Mouse (Mus musculus) neural tube, embryonic 12.5 days (tissue): ENCODE data around the gene H2-DMb1. TPM values are rescaled to one million over a fixed set of nuclear protein-coding genes. Genes with fewer than 3 reads are reported as not detected.

Experiments used
- ATAC-seq: fragments of 200-750 bp; cut with Nextera tagmentation; 2 replicates; pipeline ENCODE4 v1.8.0; 2017; ENCODE audit warnings: low read depth, mild to moderate bottlenecking, moderate TSS enrichment, moderate library complexity; ENCODE audit not compliant: low FRiP score
- H3K27ac ChIP-seq: fragments of 300-500 bp; sonication (generic); 2 replicates; pipeline ENCODE4 v1.5.1; 2016
- H3K27me3 ChIP-seq: fragments of 300-500 bp; sonication (generic); replicated peaks from 2 replicates; pipeline ENCODE4 v1.6.1; 2016; ENCODE audit warnings: mild to moderate bottlenecking
- H3K36me3 ChIP-seq: fragments of 300-500 bp; sonication (generic); 2 replicates; pipeline ENCODE4 v1.6.1; 2016; ENCODE audit warnings: mild to moderate bottlenecking
- H3K4me1 ChIP-seq: fragments of 300-500 bp; sonication (generic); 2 replicates; pipeline ENCODE4 v1.6.1; 2016
- H3K4me2 ChIP-seq: fragments of 300-500 bp; sonication (generic); replicated peaks from 2 replicates; pipeline ENCODE4 v1.6.1; 2016; ENCODE audit warnings: mild to moderate bottlenecking
- H3K4me3 ChIP-seq: fragments of 300-500 bp; sonication (generic); 2 replicates; pipeline ENCODE4 v1.5.1; 2016
- H3K9ac ChIP-seq: fragments of 300-500 bp; sonication (generic); 2 replicates; pipeline ENCODE4 v1.6.1; 2016; ENCODE audit warnings: mild to moderate bottlenecking
- H3K9me3 ChIP-seq: fragments of 300-500 bp; sonication (generic); 2 replicates; pipeline ENCODE4 v1.6.1; 2016; ENCODE audit warnings: mild to moderate bottlenecking
- WGBS: fragments of 180-500 bp; shearing (Covaris S2); methylation state at CpG from one replicate; pipeline ENCODE4 v1.1.7; 2016; 5-methylcytosine and 5-hydroxymethylcytosine counted together
- polyA plus RNA-seq: library from polyadenylated mRNA; unstranded; fragments of >200 nt; fragmentation: Nextera tagmentation; extraction: Ambion mirVana; gene quantifications from 2 replicates; pipeline ENCODE4 v1.2.1, GENCODE M21; 2016

The H2-DMb1 gene
- polyA plus RNA-seq, 1 experiment from 2014 or later = 0.23 TPM

- no peak overlapping the region for H3K27ac ChIP-seq
- H3K4me3 ChIP-seq = no peak overlapping the region
- H3K27me3 ChIP-seq = no peaks in the 10 kb centered on the region; the same call in 1 of the 2 replicates
- WGBS = 2% methylated on average over 2 of the region's 2 CpGs
- H3K9me3 ChIP-seq = no peaks in the 10 kb centered on the region
- no peak overlapping the region for H3K9ac ChIP-seq
- no peaks in the 10 kb centered on the region for H3K36me3 ChIP-seq
- H3K4me1 ChIP-seq = no peaks in the 10 kb centered on the region
- ATAC-seq = no peak
- H3K4me2 ChIP-seq = no peak overlapping the region
Observed at GRCm38 (mm10) chr17:34169279-34169678, 16.4 kb downstream of the H2-DMb1 start.

DNA sequence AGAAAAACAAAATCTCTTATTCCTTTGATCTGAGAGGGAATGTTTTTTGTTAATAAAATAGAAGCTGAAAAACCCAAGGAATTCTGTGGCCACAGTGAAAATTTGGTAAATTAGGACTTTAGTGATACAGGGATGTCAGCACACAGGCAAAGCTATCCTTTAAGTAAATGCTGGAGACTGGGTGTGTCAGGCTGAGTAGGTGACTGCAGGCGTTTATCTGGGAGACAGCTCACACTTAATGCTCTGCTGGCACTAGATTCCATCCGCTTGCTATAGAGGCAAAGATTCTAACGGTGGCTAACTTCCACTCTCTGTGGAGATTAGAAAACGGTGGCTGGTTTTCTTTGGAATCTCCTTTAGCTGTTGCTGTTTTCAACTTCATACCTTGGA, 17.6 kb downstream of the H2-DMb1 start:
- no peaks in the 10 kb centered on the region for H3K27me3 ChIP-seq
- H3K4me3 ChIP-seq = no peak overlapping the region
- no peak overlapping the region for H3K27ac ChIP-seq
- no peaks in the 10 kb centered on the region for H3K9me3 ChIP-seq
- no peaks in the 10 kb centered on the region for H3K4me1 ChIP-seq
- H3K36me3 ChIP-seq = no peaks in the 10 kb centered on the region
- ATAC-seq = no peak
- no peak overlapping the region for H3K9ac ChIP-seq
- no peak overlapping the region for H3K4me2 ChIP-seq
- WGBS = 34% methylated on average over 4 of the region's 4 CpGs

DNA sequence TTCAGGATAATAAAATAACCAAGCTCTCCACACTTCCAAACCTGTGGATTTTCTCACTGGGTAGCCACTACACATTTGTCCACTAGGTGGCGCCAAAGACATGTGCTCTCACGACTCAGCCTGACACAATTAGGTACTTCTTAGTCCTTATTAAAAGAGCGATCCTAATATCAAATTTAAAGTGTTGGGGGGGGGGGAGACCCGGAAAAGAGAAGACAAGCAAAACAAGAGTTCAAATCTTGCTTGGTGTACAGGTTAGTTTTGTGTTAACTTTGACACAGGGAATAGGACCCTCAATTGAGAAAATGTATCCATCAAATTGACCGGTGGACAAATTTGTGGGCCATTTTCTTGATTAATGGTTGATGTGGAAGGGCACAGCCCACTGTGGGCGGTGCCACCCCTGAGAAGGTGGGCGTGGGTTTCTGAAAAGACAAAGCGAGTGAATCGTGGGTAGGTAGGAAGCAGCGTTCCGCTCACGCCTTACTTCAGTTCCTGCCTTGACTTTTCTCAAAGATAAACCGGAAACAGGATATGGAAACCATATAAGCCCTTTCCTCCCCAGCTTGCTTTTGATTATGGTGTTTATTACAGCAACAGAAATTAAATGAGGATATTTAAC, 18.1 kb downstream of the H2-DMb1 start:
- H3K27me3 ChIP-seq = no peaks in the 10 kb centered on the region
- H3K36me3 ChIP-seq = no peaks in the 10 kb centered on the region
- no peak overlapping the region for H3K9ac ChIP-seq
- WGBS = 44% methylated on average over 13 of the region's 13 CpGs
- no peak overlapping the region for H3K4me3 ChIP-seq
- H3K9me3 ChIP-seq = no peaks in the 10 kb centered on the region
- no peak overlapping the region for H3K27ac ChIP-seq
- H3K4me2 ChIP-seq = no peak overlapping the region
- H3K4me1 ChIP-seq = no peaks in the 10 kb centered on the region
- no peak for ATAC-seq

DNA sequence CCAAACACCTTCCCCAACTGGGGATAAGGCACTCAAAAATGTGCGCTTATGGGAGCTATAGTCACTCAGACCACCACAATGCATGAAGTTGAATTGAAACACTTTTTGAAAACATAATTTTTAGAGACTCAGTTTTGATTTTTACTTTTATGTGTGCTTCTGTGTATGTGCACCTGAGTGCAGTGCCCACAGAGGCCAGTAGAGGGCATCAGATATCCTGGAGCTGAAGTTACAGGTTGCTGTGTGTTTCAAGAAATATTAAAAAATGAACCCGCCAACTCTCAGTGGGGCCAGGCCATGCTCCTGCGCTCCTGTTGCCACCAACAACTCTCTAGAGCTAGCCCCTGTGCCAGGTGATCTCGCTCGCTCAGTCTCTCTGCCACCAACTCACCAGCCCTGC, 19.7 kb downstream of the H2-DMb1 start:
- no peak overlapping the region for H3K9ac ChIP-seq
- ATAC-seq = no peak
- no peaks in the 10 kb centered on the region for H3K4me1 ChIP-seq
- peaks cover 7% of the 10 kb centered on the region; the same call in 1 of the 2 replicates for H3K9me3 ChIP-seq
- no peaks in the 10 kb centered on the region for H3K27me3 ChIP-seq
- H3K4me3 ChIP-seq = no peak overlapping the region
- H3K4me2 ChIP-seq = no peak overlapping the region
- no peak overlapping the region for H3K27ac ChIP-seq
- WGBS = 94% methylated on average over 5 of the region's 5 CpGs
- H3K36me3 ChIP-seq = no peaks in the 10 kb centered on the region

DNA sequence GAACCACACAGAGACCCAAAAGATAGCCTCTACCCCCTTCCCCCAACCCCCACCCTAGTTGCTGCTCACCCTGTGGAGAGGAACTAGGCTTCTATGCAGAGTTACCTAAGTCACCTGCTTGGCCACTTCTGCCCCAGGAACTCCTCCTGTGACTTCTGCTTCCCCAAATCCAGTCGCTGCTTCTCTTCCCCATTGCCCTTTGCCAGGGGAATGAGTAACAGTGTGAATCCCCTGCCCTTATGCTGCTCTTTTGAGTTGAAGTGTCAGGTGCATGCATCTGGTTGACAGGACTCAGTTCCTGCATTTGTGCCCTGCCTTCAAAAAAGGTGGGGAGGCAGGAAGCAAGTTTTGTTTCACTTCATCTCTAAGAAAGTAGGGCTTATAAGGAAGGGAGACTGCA, 21.2 kb downstream of the H2-DMb1 start:
- Histone ChIP-seq H3K9me3 (peaks cover 7% of the 10 kb centered on the region; the same call in 1 of the 2 replicates), H3K36me3 (no peaks in the 10 kb centered on the region), H3K27me3 (no peaks in the 10 kb centered on the region), H3K4me1 (no peaks in the 10 kb centered on the region), H3K27ac (no peak overlapping the region), H3K9ac (no peak overlapping the region), H3K4me2 (no peak overlapping the region), H3K4me3 (no peak overlapping the region)
- WGBS = 73% methylated on average over 1 of the region's 1 CpGs
- ATAC-seq = no peak

- ATAC-seq = no peak
- Histone ChIP-seq H3K27ac (no peak overlapping the region), H3K36me3 (no peaks in the 10 kb centered on the region), H3K4me1 (no peaks in the 10 kb centered on the region), H3K4me3 (no peak overlapping the region), H3K9ac (no peak overlapping the region), H3K4me2 (no peak overlapping the region), H3K27me3 (no peaks in the 10 kb centered on the region), H3K9me3 (peaks cover 7% of the 10 kb centered on the region; the same call in 1 of the 2 replicates)
- 71% methylated on average over 4 of the region's 4 CpGs for WGBS
Observed at GRCm38 (mm10) chr17:34177179-34177578, 24.3 kb downstream of the H2-DMb1 start.

GRCm38 (mm10) chr17:34179019-34179418, 26.1 kb downstream of the H2-DMb1 start:
- Histone ChIP-seq H3K27me3 (peaks cover 4% of the 10 kb centered on the region), H3K9ac (no peak overlapping the region), H3K4me3 (no peak overlapping the region), H3K27ac (no peak overlapping the region), H3K4me2 (no peak overlapping the region), H3K36me3 (no peaks in the 10 kb centered on the region), H3K9me3 (peaks cover 7% of the 10 kb centered on the region; the same call in 1 of the 2 replicates), H3K4me1 (no peaks in the 10 kb centered on the region)
- no peak for ATAC-seq
- whole genome bisulfite sequencing = 71% methylated on average over 6 of the region's 6 CpGs

DNA sequence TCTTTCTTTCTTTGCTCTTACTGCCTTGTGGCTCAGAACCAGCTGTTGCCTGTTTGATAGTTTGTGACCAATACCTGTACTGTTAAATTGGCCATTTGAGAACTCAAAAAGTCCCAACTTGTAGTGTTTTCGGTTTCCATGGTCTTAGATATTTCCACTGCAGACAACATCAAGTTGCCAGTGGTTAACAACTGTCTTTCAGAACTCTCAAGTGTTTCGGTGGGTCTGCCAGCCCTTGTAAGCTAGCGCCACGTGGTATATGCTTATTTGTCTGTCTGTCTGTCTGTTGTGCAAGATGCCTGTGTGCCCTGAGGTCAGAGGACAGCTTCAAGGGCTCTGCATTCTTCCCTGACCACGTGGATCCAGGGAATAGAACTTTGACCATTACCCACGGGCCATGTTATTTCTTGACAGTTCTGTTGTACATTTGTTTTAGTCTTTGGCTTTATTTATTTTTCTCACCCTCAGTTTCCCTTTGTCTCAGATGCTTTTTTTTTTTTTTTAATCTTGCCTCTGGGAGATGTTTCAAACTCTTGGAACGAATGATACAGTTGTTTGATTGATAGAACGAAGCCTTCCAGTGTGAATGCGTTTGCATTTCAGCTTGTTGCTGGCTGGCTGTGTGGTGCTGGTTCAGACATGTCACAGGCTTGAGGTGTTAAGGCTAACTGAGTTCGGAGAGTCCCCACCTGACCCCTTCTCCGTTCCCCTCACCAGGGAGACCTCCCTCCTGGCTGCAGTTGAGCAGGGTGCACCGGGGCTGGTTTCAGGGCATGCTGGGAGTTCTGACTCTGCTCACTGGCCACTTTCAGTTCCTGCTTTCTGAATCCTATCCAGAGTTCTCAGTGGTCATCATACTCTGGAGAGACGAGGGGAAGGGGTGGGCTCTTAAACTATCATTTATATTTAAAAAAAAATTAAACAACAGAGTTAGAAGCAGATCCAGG, 27.3 kb downstream of the H2-DMb1 start:
- Histone ChIP-seq H3K4me2 (no peak overlapping the region), H3K27ac (no peak overlapping the region), H3K4me1 (no peaks in the 10 kb centered on the region), H3K9me3 (peaks cover 7% of the 10 kb centered on the region; the same call in 1 of the 2 replicates), H3K27me3 (peaks cover 7% of the 10 kb centered on the region), H3K4me3 (no peak overlapping the region), H3K9ac (no peak overlapping the region), H3K36me3 (no peaks in the 10 kb centered on the region)
- ATAC-seq = no peak
- WGBS = 75% methylated on average over 13 of the region's 13 CpGs

GRCm38 (mm10) chr17:34183564-34184219, 30.8 kb downstream of the H2-DMb1 start:
- peaks cover 39% of the 10 kb centered on the region for H3K27me3 ChIP-seq
- H3K4me1 ChIP-seq = peaks cover 15% of the 10 kb centered on the region
- H3K4me3 ChIP-seq = no peak overlapping the region
- no peak overlapping the region for H3K4me2 ChIP-seq
- ATAC-seq = no peak
- H3K9me3 ChIP-seq = no peaks in the 10 kb centered on the region
- H3K9ac ChIP-seq = no peak overlapping the region
- no peaks in the 10 kb centered on the region for H3K36me3 ChIP-seq
- no peak overlapping the region for H3K27ac ChIP-seq
- 81% methylated on average over 15 of the region's 15 CpGs for WGBS

GRCm38 (mm10) chr17:34185526-34185925, 32.7 kb downstream of the H2-DMb1 start:
- Histone ChIP-seq H3K4me2 (no peak overlapping the region), H3K9me3 (no peaks in the 10 kb centered on the region), H3K4me3 (no peak overlapping the region), H3K27ac (no peak overlapping the region), H3K4me1 (peaks cover 15% of the 10 kb centered on the region), H3K36me3 (no peaks in the 10 kb centered on the region), H3K9ac (no peak overlapping the region), H3K27me3 (peaks cover 55% of the 10 kb centered on the region)
- no peak for ATAC-seq
- WGBS = 89% methylated on average over 9 of the region's 9 CpGs

DNA sequence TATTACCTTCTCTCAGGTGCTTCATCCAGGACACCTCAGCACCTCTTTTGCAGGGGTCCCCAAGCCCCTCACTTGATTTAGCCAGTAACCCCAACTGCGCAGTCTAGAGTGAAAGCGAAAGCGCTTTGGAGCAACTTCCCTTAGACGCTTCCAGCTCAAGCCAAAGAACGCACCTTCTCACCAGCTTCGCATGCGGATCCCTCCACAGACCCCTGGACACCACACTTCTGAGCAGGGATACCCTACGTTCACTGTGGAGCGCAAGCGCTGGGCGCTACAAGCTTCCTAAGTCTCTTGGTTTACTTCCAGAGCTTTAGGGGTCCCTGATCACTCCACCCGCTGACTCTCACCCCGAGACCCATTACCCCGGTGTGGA, 34.0 kb downstream of the H2-DMb1 start:
- no peak for ATAC-seq
- Histone ChIP-seq H3K36me3 (no peaks in the 10 kb centered on the region), H3K4me2 (peak overlapping the region; percentile 76), H3K9me3 (no peaks in the 10 kb centered on the region), H3K4me3 (peak overlapping the region; percentile 35), H3K27ac (no peak overlapping the region), H3K9ac (peak overlapping the region; percentile 36; the same call in 1 of the 2 replicates), H3K27me3 (peaks cover 62% of the 10 kb centered on the region), H3K4me1 (peaks cover 15% of the 10 kb centered on the region)
- WGBS = 5% methylated on average over 14 of the region's 14 CpGs

DNA sequence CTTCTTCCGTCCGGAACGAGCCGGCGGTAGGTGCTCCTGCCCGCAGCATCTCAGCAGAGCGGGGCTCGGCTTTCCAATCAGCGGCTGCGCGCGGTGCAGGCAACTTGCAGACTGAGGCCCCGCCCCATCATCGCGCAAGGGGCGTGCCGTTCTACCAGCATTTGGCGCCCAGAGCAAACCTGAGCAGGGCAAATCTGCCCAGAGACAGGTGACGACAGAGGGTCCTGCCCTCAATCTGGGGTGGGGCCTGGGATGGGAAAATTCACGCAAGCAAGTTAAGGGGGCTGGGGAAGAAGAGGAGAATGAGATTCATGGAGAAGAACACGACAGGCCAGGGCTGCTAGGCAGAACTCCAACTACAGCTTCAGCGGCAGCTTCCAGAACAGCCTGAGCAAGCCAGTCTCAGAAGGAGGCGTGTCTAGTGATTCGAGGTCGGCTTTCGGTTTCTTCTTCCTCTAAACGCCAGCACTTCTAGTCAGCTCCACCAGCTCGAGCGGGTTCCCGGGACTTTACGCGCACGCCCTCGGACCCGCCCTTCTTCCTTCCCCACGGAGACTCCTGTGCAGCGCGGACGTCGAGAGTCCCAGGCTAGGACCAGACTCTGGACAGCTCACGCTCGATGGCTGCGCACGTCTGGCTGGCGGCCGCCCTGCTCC, 34.5 kb downstream of the H2-DMb1 start, which contains the start of the genes Tap1 and Psmb9:
Gene Tap1 (plus strand): TSS at position 293 of the 656 bp plus-strand sequence.
Gene Psmb9 (minus strand): TSS at position 504 of the 656 bp plus-strand sequence.
- peak within 1 kb of the TSS; percentile 76 for H3K4me2 ChIP-seq
- no peak within 1 kb of the TSS for H3K27ac ChIP-seq
- H3K9ac ChIP-seq = peak within 1 kb of the TSS; percentile 36
- H3K4me1 ChIP-seq = peaks cover 15% of the 10 kb centered on the region
- peaks cover 68% of the 10 kb centered on the region for H3K27me3 ChIP-seq
- peak within 1 kb of the TSS; percentile 35 for H3K4me3 ChIP-seq
- WGBS = under 1% methylated on average over 46 of the region's 46 CpGs
- ATAC-seq = peak; percentile 89
- H3K36me3 ChIP-seq = no peaks in the 10 kb centered on the region
- H3K9me3 ChIP-seq = no peaks in the 10 kb centered on the region
